Mouse (Mus musculus): ENCODE results near the gene Stmn3.

- no peak for TF ChIP-seq CTCF (IDR thresholded peaks at IDR 0.05; ENCODE audit: borderline replicate concordance, control insufficient read depth, extremely low read depth, insufficient read depth, low read length, poor library complexity)
- TF ChIP-seq POLR2A (IDR thresholded peaks at IDR 0.05; ENCODE audit: control insufficient read depth, extremely low read depth, insufficient read depth, low read length, poor library complexity), result no peak
Observed at GRCm38 (mm10) chr2:181334023-181334422, 19.7 kb upstream of the Stmn3 start.

Data from thymus, adult 2 months (tissue).